In genomic region chr3:79203178-79203577, GRCm38 (mm10) we compare ENCODE assay signal across 9 mouse cellular contexts.
A peak's percentile ranks its signal among the peaks of the same experiment; 100 is the strongest.
DNase-seq lines count a peak whose midpoint lies in the region; ATAC-seq and TF ChIP-seq lines count a peak whose summit lies in the region.
"Had no signal": no experiment of that assay in that cellular context is flagged by ENCODE, and none has a peak within 500 bp of the region (broad histone marks: within the 10 kb centered on the region; RNA-seq: fewer than 3 reads in every experiment).

No protein-coding gene starts in this region.

- no peak overlapping the region for H3K9ac ChIP-seq in limb, embryonic 13.5 days
- H3K9ac ChIP-seq in liver, postnatal 0 days (replicated peaks): no peak overlapping the region
- no peak overlapping the region for H3K9ac ChIP-seq in hindbrain, embryonic 13.5 days
- H3K9ac ChIP-seq: heart, embryonic 15.5 days had no signal

- peak; percentile 39; the same call in 1 of the 2 replicates for ATAC-seq in limb, embryonic 13.5 days (ENCODE audit: low FRiP score, low read depth)
- peak; percentile 73 for ATAC-seq in liver, postnatal 0 days
- ATAC-seq in erythroid progenitor cell, adult 5-6 weeks (replicated peaks; ENCODE audit: low FRiP score, poor library complexity, severe bottlenecking): no peak
- ATAC-seq in hindbrain, embryonic 13.5 days (ENCODE audit: low FRiP score): no peak

- DNase-seq in limb, embryonic 10.5 days (ENCODE audit: low spot score): no peak
- peak; percentile 18 for DNase-seq in T-cell, adult 2 months (ENCODE audit: low spot score)
- DNase-seq in gastrocnemius, adult 18-20 months (ENCODE audit: low spot score): peak; percentile 81
- DNase-seq in kidney, adult 2 months: peak; percentile 92
- DNase-seq in liver, postnatal 0 days: peak; percentile 61

- TF ChIP-seq POLR2A in kidney, adult 2 months (IDR thresholded peaks at IDR 0.05; ENCODE audit: low read depth, low read length): no peak

- H3K4me1 ChIP-seq in limb, embryonic 13.5 days: peaks cover 27% of the 10 kb centered on the region
- peaks cover 24% of the 10 kb centered on the region for H3K4me1 ChIP-seq in limb, embryonic 10.5 days
- H3K4me1 ChIP-seq in kidney, adult 2 months (ENCODE audit: control insufficient read depth, insufficient read depth, low read length): peaks cover 19% of the 10 kb centered on the region
- H3K4me1 ChIP-seq in liver, postnatal 0 days (ENCODE audit: insufficient read depth): peaks cover 14% of the 10 kb centered on the region
- peaks cover 24% of the 10 kb centered on the region for H3K4me1 ChIP-seq in hindbrain, embryonic 13.5 days (replicated peaks)

- peak; percentile 86 for TF ChIP-seq EP300 in liver, postnatal 0 days (IDR thresholded peaks at IDR 0.05; ENCODE audit: low read depth)

- H3K27me3 ChIP-seq in limb, embryonic 13.5 days: no peaks in the 10 kb centered on the region
- H3K27me3 ChIP-seq in limb, embryonic 10.5 days (ENCODE audit: low read depth, poor library complexity, severe bottlenecking): no peaks in the 10 kb centered on the region
- H3K27me3 ChIP-seq in kidney, adult 2 months (replicated peaks; ENCODE audit: control insufficient read depth, insufficient read depth, low read length): no peaks in the 10 kb centered on the region
- no peaks in the 10 kb centered on the region for H3K27me3 ChIP-seq in liver, postnatal 0 days (ENCODE audit: insufficient read depth, low read length)
- H3K27me3 ChIP-seq in hindbrain, embryonic 13.5 days: no peaks in the 10 kb centered on the region
- H3K27me3 ChIP-seq: heart, embryonic 15.5 days had no signal

- H3K4me3 ChIP-seq in limb, embryonic 13.5 days: no peak overlapping the region
- H3K4me3 ChIP-seq in limb, embryonic 10.5 days: no peak overlapping the region
- H3K4me3 ChIP-seq in kidney, adult 2 months (ENCODE audit: insufficient read depth, low read depth, low read length): no peak overlapping the region
- no peak overlapping the region for H3K4me3 ChIP-seq in liver, postnatal 0 days (ENCODE audit: low read depth, low read length)
- no peak overlapping the region for H3K4me3 ChIP-seq in hindbrain, embryonic 13.5 days
- H3K4me3 ChIP-seq: heart, embryonic 15.5 days had no signal

- H3K36me3 ChIP-seq in limb, embryonic 13.5 days: no peaks in the 10 kb centered on the region
- H3K36me3 ChIP-seq in limb, embryonic 10.5 days: peaks cover 3% of the 10 kb centered on the region; the same call in 1 of the 2 replicates
- H3K36me3 ChIP-seq in kidney, adult 2 months (ENCODE audit: control insufficient read depth, insufficient read depth, low read length): no peaks in the 10 kb centered on the region
- no peaks in the 10 kb centered on the region; the same call in 1 of the 2 replicates for H3K36me3 ChIP-seq in liver, postnatal 0 days (replicated peaks; ENCODE audit: insufficient read depth, low read length)
- H3K36me3 ChIP-seq in hindbrain, embryonic 13.5 days: no peaks in the 10 kb centered on the region
- H3K36me3 ChIP-seq: heart, embryonic 15.5 days had no signal

- 40% methylated on average over 3 of the region's 3 CpGs for WGBS in limb, embryonic 13.5 days
- 87% methylated on average over 3 of the region's 3 CpGs for WGBS in limb, embryonic 10.5 days
- WGBS in kidney, adult 2 months: 24% methylated on average over 3 of the region's 3 CpGs
- 41% methylated on average over 3 of the region's 3 CpGs for WGBS in liver, postnatal 0 days (ENCODE audit: insufficient replicate concordance)
- 68% methylated on average over 3 of the region's 3 CpGs for WGBS in hindbrain, embryonic 13.5 days

- no peak for TF ChIP-seq CTCF in kidney, adult 2 months (conservative IDR thresholded peaks at IDR 0.05; ENCODE audit: insufficient read depth, insufficient read length, low read depth, low read length)
- TF ChIP-seq CTCF in liver, postnatal 0 days (IDR thresholded peaks at IDR 0.05; ENCODE audit: low read depth): no peak

- H3K9me3 ChIP-seq in limb, embryonic 13.5 days: no peaks in the 10 kb centered on the region
- no peaks in the 10 kb centered on the region for H3K9me3 ChIP-seq in limb, embryonic 10.5 days (replicated peaks)
- no peaks in the 10 kb centered on the region for H3K9me3 ChIP-seq in liver, postnatal 0 days (ENCODE audit: low read length)
- no peaks in the 10 kb centered on the region for H3K9me3 ChIP-seq in hindbrain, embryonic 13.5 days
- H3K9me3 ChIP-seq: heart, embryonic 15.5 days had no signal

- H3K4me2 ChIP-seq in limb, embryonic 13.5 days (replicated peaks): no peak overlapping the region
- H3K4me2 ChIP-seq in liver, postnatal 0 days (ENCODE audit: low read depth, low read length): peak overlapping the region; percentile 41; the same call in 1 of the 2 replicates
- no peak overlapping the region for H3K4me2 ChIP-seq in hindbrain, embryonic 13.5 days
- H3K4me2 ChIP-seq: heart, embryonic 15.5 days had no signal

- no peak overlapping the region for H3K27ac ChIP-seq in limb, embryonic 13.5 days
- H3K27ac ChIP-seq in limb, embryonic 10.5 days: no peak overlapping the region
- H3K27ac ChIP-seq in kidney, adult 2 months (ENCODE audit: insufficient read depth, low read depth, low read length): peak overlapping the region; percentile 7
- H3K27ac ChIP-seq in liver, postnatal 0 days (ENCODE audit: low read depth): 0 out of 2 replicates have a peak overlapping the region, but pooled peaks have one; percentile 23
- no peak overlapping the region for H3K27ac ChIP-seq in hindbrain, embryonic 13.5 days

Comparison
In these comparisons a context has a peak if more than half of its experiments do, and no peak if none do; other contexts are left out.
1. ATAC-seq: peak in limb, embryonic 13.5 days (single experiment) and liver, postnatal 0 days (single experiment); none in erythroid progenitor cell, adult 5-6 weeks (single experiment) and hindbrain, embryonic 13.5 days (single experiment).
2. H3K27ac ChIP-seq: peak in kidney, adult 2 months (single experiment) and liver, postnatal 0 days (single experiment); none in limb, embryonic 13.5 days (single experiment), limb, embryonic 10.5 days (single experiment) and hindbrain, embryonic 13.5 days (single experiment).